Mouse (Mus musculus): ENCODE measurements at regions not wholly inside any gene's neighbourhood (a gene's known extent, or its start where the extent isn't known, plus 50 kb on each side); places are given as distances from the start of the nearest gene placed in this dataset.

- no peak for TF ChIP-seq CTCF (IDR thresholded peaks at IDR 0.05; ENCODE audit: insufficient read depth, low read length)
- no peak for TF ChIP-seq POLR2A (IDR thresholded peaks at IDR 0.05; ENCODE audit: borderline replicate concordance, extremely low read depth, low read depth, low read length)
Observed at GRCm38 (mm10) chr8:18217599-18217998, 760.5 kb downstream of the Defb40 start.
